Mouse (Mus musculus) kidney, adult 2 months (tissue): ENCODE results near the gene Cldn14.

Experiments used
- CTCF ChIP-seq: fragments of 200-500 bp; conservative IDR thresholded peaks from 2 replicates; pipeline ENCODE4 v1.5.1; 2011; ENCODE audit warnings: low read depth, mild to moderate bottlenecking, control low read depth, low read length, moderate library complexity, mixed read lengths; ENCODE audit not compliant: insufficient read depth, insufficient read length
- POLR2A ChIP-seq: fragments of 200-500 bp; IDR thresholded peaks from one replicate; pipeline ENCODE4 v1.6.1; 2011; ENCODE audit warnings: low read depth, low read length, control low read depth

DNA sequence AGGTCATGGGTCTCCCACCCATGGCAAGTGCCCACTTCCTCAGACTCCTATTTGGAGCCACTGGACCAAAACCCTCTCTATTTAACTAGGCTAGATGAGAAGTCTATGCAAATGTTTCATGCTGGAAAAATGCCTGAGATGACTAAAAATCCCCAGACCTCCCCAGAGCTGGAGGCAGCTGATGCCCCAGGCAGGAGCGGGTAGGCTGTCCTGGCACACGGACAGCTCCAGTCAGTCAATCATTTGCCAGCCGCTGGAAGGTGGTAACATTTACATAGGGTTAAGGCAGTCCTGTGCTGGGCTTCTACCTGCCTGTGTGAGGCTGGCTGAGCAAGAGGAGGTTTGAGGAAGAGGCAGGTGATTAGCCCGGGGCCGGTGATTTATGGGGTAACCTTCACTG, 96.5 kb downstream of the Cldn14 start:
- TF ChIP-seq CTCF (no peak), POLR2A (no peak)
